Mouse (Mus musculus): ENCODE data around the gene Actl6b. TPM values are rescaled to one million over a fixed set of nuclear protein-coding genes. Genes with fewer than 3 reads are reported as not detected.

Gene Actl6b
- polyA plus RNA-seq, 1 experiment = not detected

DNA sequence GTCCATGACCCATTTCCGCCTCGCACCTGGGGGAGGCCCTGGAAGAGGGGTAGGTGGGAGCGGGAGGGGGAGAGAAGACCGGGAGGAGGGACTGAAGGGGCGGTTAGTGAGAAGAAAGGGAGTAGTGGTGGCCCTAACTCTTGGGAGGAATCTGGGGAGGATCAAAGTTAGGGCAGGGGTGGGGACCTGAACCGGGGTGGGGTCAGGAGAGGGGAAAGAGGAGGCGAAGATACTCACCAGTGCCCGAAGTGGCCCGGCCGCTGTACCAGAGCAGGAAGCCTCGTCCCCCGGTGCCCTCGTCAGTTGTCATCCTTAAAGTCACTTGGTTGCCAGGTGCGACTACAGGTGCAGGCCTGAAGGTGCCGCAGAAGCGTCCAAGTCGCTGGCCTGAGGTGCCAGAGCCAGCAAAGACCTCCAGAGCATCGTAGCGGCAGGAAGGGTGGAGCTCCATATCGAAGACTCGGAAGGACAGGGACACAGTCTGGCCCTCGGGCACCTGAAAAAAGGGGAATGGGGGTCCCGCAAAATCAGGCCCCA is 55.4 kb downstream of the Actl6b start:
- H3ac ChIP-seq (ENCODE audit: control insufficient read depth, insufficient read length, low read depth) = no peak overlapping the region
- peaks cover 59% of the 10 kb centered on the region for H3K36me3 ChIP-seq (ENCODE audit: control insufficient read depth, insufficient read depth)
- H3K27me3 ChIP-seq (ENCODE audit: control insufficient read depth, insufficient read depth, insufficient read length) = no peaks in the 10 kb centered on the region
- H3K79me2 ChIP-seq (ENCODE audit: control insufficient read depth, insufficient read depth) = peaks cover 73% of the 10 kb centered on the region
- peak overlapping the region; percentile 11 for H3K4me3 ChIP-seq (ENCODE audit: insufficient read depth, poor library complexity, severe bottlenecking)
- TF ChIP-seq MYOG (IDR thresholded peaks at IDR 0.05; ENCODE audit: control insufficient read depth, extremely low read depth, insufficient read length) (no peak), CEBPB (IDR thresholded peaks at IDR 0.05; ENCODE audit: low read depth) (no peak), MYOD1 (IDR thresholded peaks at IDR 0.05; ENCODE audit: control insufficient read depth, insufficient read length, low read depth) (no peak), MAX (IDR thresholded peaks at IDR 0.05) (no peak), USF1 (IDR thresholded peaks at IDR 0.05; ENCODE audit: low read depth) (no peak), CTCF (IDR thresholded peaks at IDR 0.05; ENCODE audit: control insufficient read depth, insufficient read depth, insufficient read length) (no peak)
- peaks cover 37% of the 10 kb centered on the region for H3K79me3 ChIP-seq (ENCODE audit: low read depth)

DNA sequence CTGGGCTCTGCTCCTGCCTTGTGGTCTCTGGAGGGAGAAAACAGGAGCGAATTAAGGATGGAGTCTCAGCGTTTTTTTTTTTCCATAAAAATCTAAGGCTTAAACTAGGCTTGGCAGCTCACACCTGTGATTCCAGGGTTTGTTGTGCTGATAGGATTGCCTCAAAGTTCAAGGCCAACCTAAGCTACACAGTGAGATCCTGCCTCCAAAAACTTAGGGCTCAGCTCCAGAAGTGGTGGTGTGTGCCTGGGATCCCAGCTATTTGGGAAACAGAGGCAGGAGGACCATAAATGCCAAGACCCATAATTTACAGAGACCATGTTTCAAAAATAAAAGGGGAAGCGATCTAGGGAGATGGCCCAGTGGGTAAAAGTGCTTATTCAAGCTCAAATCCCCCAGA is 56.0 kb downstream of the Actl6b start:
- peaks cover 37% of the 10 kb centered on the region for H3K79me3 ChIP-seq (ENCODE audit: low read depth)
- TF ChIP-seq FOSL1 (IDR thresholded peaks at IDR 0.05; ENCODE audit: insufficient read depth, low read length, poor library complexity, severe bottlenecking) (no peak), USF1 (IDR thresholded peaks at IDR 0.05; ENCODE audit: low read depth) (no peak), MAX (IDR thresholded peaks at IDR 0.05) (no peak), CTCF (IDR thresholded peaks at IDR 0.05; ENCODE audit: control insufficient read depth, insufficient read depth, insufficient read length) (no peak), MYOD1 (IDR thresholded peaks at IDR 0.05; ENCODE audit: control insufficient read depth, insufficient read length, low read depth) (no peak), CEBPB (IDR thresholded peaks at IDR 0.05; ENCODE audit: low read depth) (no peak), MYOG (IDR thresholded peaks at IDR 0.05; ENCODE audit: control insufficient read depth, extremely low read depth, insufficient read length) (no peak)
- H3K36me3 ChIP-seq (ENCODE audit: control insufficient read depth, insufficient read depth) = peaks cover 53% of the 10 kb centered on the region
- H3K79me2 ChIP-seq (ENCODE audit: control insufficient read depth, insufficient read depth) = peaks cover 73% of the 10 kb centered on the region
- no peaks in the 10 kb centered on the region for H3K27me3 ChIP-seq (ENCODE audit: control insufficient read depth, insufficient read depth, insufficient read length)
- no peak overlapping the region for H3ac ChIP-seq (ENCODE audit: control insufficient read depth, insufficient read length, low read depth)
- H3K4me3 ChIP-seq (ENCODE audit: insufficient read depth, poor library complexity, severe bottlenecking) = peak overlapping the region; percentile 19

- Histone ChIP-seq H3K27me3 (ENCODE audit: control insufficient read depth, insufficient read depth, insufficient read length) (no peaks in the 10 kb centered on the region), H3K79me3 (ENCODE audit: low read depth) (peaks cover 37% of the 10 kb centered on the region), H3K4me3 (ENCODE audit: insufficient read depth, poor library complexity, severe bottlenecking) (peak overlapping the region; percentile 71), H3K79me2 (ENCODE audit: control insufficient read depth, insufficient read depth) (peaks cover 73% of the 10 kb centered on the region), H3ac (ENCODE audit: control insufficient read depth, insufficient read length, low read depth) (peak overlapping the region; percentile 75), H3K36me3 (ENCODE audit: control insufficient read depth, insufficient read depth) (peaks cover 47% of the 10 kb centered on the region)
- no peak for TF ChIP-seq CTCF (IDR thresholded peaks at IDR 0.05; ENCODE audit: control insufficient read depth, insufficient read depth, insufficient read length)
- no peak for TF ChIP-seq MAX (IDR thresholded peaks at IDR 0.05)
- TF ChIP-seq MYOD1 (IDR thresholded peaks at IDR 0.05; ENCODE audit: control insufficient read depth, insufficient read length, low read depth) = no peak
- TF ChIP-seq MYOG (IDR thresholded peaks at IDR 0.05; ENCODE audit: control insufficient read depth, extremely low read depth, insufficient read length) = no peak
- TF ChIP-seq USF1 (IDR thresholded peaks at IDR 0.05; ENCODE audit: low read depth) = no peak
- no peak for TF ChIP-seq CEBPB (IDR thresholded peaks at IDR 0.05; ENCODE audit: low read depth)
- no peak for TF ChIP-seq FOSL1 (IDR thresholded peaks at IDR 0.05; ENCODE audit: insufficient read depth, low read length, poor library complexity, severe bottlenecking)
These were observed 56.7 kb downstream of the Actl6b start for GRCm38 (mm10) chr5:137610056-137610455.

- H3K4me3 ChIP-seq (ENCODE audit: insufficient read depth, poor library complexity, severe bottlenecking) = peak overlapping the region; percentile 71
- no peaks in the 10 kb centered on the region for H3K27me3 ChIP-seq (ENCODE audit: control insufficient read depth, insufficient read depth, insufficient read length)
- TF ChIP-seq MAX (IDR thresholded peaks at IDR 0.05) (peak; percentile 93), CEBPB (IDR thresholded peaks at IDR 0.05; ENCODE audit: low read depth) (no peak), CTCF (IDR thresholded peaks at IDR 0.05; ENCODE audit: control insufficient read depth, insufficient read depth, insufficient read length) (no peak), USF1 (IDR thresholded peaks at IDR 0.05; ENCODE audit: low read depth) (peak; percentile 12), MYOD1 (IDR thresholded peaks at IDR 0.05; ENCODE audit: control insufficient read depth, insufficient read length, low read depth) (no peak)
- H3K36me3 ChIP-seq (ENCODE audit: control insufficient read depth, insufficient read depth) = peaks cover 41% of the 10 kb centered on the region
- peaks cover 73% of the 10 kb centered on the region for H3K79me2 ChIP-seq (ENCODE audit: control insufficient read depth, insufficient read depth)
- peaks cover 37% of the 10 kb centered on the region for H3K79me3 ChIP-seq (ENCODE audit: low read depth)
- peak overlapping the region; percentile 75 for H3ac ChIP-seq (ENCODE audit: control insufficient read depth, insufficient read length, low read depth)
These were observed 57.4 kb downstream of the Actl6b start for GRCm38 (mm10) chr5:137610548-137611244.

DNA sequence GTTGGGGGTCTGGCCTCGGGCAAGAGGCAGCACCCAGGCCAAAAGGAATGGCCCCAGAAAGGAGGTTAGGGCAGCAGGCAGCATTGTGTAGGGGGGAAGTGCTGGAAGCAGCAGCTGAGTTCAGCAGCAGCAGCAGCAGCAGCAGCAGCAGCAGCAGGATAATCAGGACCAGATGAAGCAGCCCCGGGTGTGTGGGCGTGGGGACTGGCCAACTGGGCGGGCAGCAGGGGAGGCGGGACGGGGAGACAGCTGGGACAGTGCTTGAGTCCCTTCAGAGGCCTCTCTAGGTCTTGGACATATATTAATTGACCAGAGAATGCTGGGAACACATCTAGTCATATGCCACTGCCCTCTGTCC is 57.9 kb downstream of the Actl6b start:
- Histone ChIP-seq H3K27me3 (ENCODE audit: control insufficient read depth, insufficient read depth, insufficient read length) (no peaks in the 10 kb centered on the region), H3K79me3 (ENCODE audit: low read depth) (peaks cover 37% of the 10 kb centered on the region), H3K4me3 (ENCODE audit: insufficient read depth, poor library complexity, severe bottlenecking) (peak overlapping the region; percentile 71), H3ac (ENCODE audit: control insufficient read depth, insufficient read length, low read depth) (peak overlapping the region; percentile 75), H3K79me2 (ENCODE audit: control insufficient read depth, insufficient read depth) (peaks cover 68% of the 10 kb centered on the region), H3K36me3 (ENCODE audit: control insufficient read depth, insufficient read depth) (peaks cover 36% of the 10 kb centered on the region)
- TF ChIP-seq MYOG (IDR thresholded peaks at IDR 0.05; ENCODE audit: control insufficient read depth, extremely low read depth, insufficient read length) (no peak), FOSL1 (IDR thresholded peaks at IDR 0.05; ENCODE audit: insufficient read depth, low read length, poor library complexity, severe bottlenecking) (no peak), MYOD1 (IDR thresholded peaks at IDR 0.05; ENCODE audit: control insufficient read depth, insufficient read length, low read depth) (no peak), CTCF (IDR thresholded peaks at IDR 0.05; ENCODE audit: control insufficient read depth, insufficient read depth, insufficient read length) (no peak)

Data from C2C12 (cell line).